Mouse (Mus musculus): ENCODE measurements around the gene Ggcx.

DNA sequence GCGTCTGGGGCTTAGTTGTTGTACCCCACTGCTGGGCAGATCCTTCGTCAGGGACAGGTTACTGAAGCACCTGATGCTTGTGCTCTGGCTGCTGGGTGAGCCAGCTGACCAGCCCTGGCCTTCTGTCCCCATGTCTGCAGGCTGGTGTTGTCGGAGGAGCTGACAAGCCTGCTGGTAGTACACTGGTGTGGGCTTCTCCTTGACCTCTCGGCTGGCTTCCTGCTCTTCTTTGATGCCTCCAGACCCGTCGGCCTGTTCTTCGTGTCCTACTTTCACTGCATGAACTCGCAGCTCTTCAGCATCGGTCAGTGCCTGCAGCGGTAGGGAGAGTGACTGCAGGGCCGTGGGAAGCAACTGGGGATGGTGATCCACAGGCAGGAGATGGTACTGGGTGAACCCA, 11.5 kb downstream of the Ggcx start:
- TF ChIP-seq CTCF (IDR thresholded peaks at IDR 0.05; ENCODE audit: borderline replicate concordance, extremely low read depth, insufficient read depth, insufficient read length) (no peak), POLR2A (IDR thresholded peaks at IDR 0.05; ENCODE audit: borderline replicate concordance, extremely low read depth, insufficient read depth, insufficient read length, poor library complexity, severe bottlenecking) (no peak)
